10 mouse cellular contexts compared by ENCODE assay signal in the genomic region with DNA sequence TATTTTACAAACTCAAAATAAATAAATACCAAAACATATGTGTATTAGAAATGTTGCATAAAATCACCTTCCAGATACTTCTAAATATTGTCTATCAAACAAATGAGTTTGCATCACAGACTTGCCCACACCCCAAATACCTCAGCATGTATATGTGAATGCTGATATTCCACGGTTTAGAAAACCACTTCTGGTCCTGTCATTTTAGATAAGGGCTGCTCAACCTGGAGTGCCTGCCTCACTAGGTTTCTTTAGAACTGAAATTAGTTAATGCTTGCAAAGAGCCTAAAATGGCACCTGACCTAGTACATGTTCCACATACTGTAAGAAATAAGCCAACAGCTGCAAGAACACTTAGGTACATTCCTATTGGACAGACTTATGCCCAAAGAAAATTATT.
"Had no signal": no experiment of that assay in that cellular context is flagged by ENCODE, and none has a peak within 500 bp of the region (broad histone marks: within the 10 kb centered on the region; RNA-seq: fewer than 3 reads in every experiment).

No protein-coding gene starts in this region.

- H3K4me2 ChIP-seq: midbrain, embryonic 12.5 days had no signal

- H3K9me3 ChIP-seq: limb, embryonic 10.5 days; midbrain, embryonic 12.5 days had no signal

- H3K27ac ChIP-seq: left cerebral cortex, adult 2 months; limb, embryonic 10.5 days; midbrain, embryonic 12.5 days had no signal

- H3K9ac ChIP-seq: midbrain, embryonic 12.5 days had no signal

- H3K36me3 ChIP-seq: midbrain, embryonic 12.5 days had no signal

- H3K27me3 ChIP-seq: midbrain, embryonic 12.5 days had no signal

- ATAC-seq: lung, postnatal 0 days had no signal

- H3K4me3 ChIP-seq: left cerebral cortex, adult 2 months; limb, embryonic 10.5 days; midbrain, embryonic 12.5 days had no signal

- DNase-seq: kidney, adult 11 months; kidney, adult 9 months; kidney, postnatal 10 days; lung, adult 2 months; lung, postnatal 36 days; right cerebral cortex, postnatal 25 days had no signal
